Mouse (Mus musculus) lung, adult 2 months (tissue): ENCODE measurements around the gene Rhbdf2. TPM values are rescaled to one million over a fixed set of nuclear protein-coding genes. Genes with fewer than 3 reads are reported as not detected.
A peak's percentile ranks its signal among the peaks of the same experiment; 100 is the strongest.
"Not testable (repeated sequence)": the region's sequence is repeated elsewhere in the genome, so short reads cannot be mapped to it uniquely, and the experiment has no call there.

Experiments
- DNase-seq: peaks from one replicate; pipeline ENCODE4 v3.0.0; 2022
- H3K4me1 ChIP-seq: fragments of 200-500 bp; 2 replicates; pipeline ENCODE4 v1.6.1; 2011; ENCODE audit warnings: low read length; ENCODE audit not compliant: control insufficient read depth, insufficient read depth
- H3K4me3 ChIP-seq: fragments of 200-500 bp; replicated peaks from 2 replicates; pipeline ENCODE3; 2011; ENCODE audit warnings: low read depth, mild to moderate bottlenecking, control low read depth, low read length; ENCODE audit errors: extremely low read depth
- CTCF ChIP-seq: fragments of 200-500 bp; IDR thresholded peaks from 2 replicates; pipeline ENCODE4 v1.5.1; 2011; ENCODE audit warnings: mild to moderate bottlenecking, low read length, control low read depth; ENCODE audit not compliant: insufficient read depth
- POLR2A ChIP-seq: fragments of 200-500 bp; IDR thresholded peaks from 2 replicates; pipeline ENCODE4 v1.6.1; 2011; ENCODE audit warnings: low read depth, mild to moderate bottlenecking, control low read depth, low read length, borderline replicate concordance; ENCODE audit errors: extremely low read depth
- WGBS: fragments of 180-500 bp; shearing (Covaris S2); methylation state at CpG from one replicate; pipeline ENCODE4 v1.1.7; 2018; 5-methylcytosine and 5-hydroxymethylcytosine counted together
- polyA plus RNA-seq: library from polyadenylated mRNA; depleted of rRNA; stranded (reverse); fragments of >200 nt; gene quantifications from 2 replicates; pipeline ENCODE4 v1.2.3, GENCODE M21; 2012

The Rhbdf2 gene
- polyA plus RNA-seq, 1 experiment, result 82.2 TPM

GRCm38 (mm10) chr11:116669787-116670365 lies 43.1 kb upstream of the Rhbdf2 start:
- Histone ChIP-seq H3K4me1 (peaks cover 7% of the 10 kb centered on the region), H3K4me3 (no peak overlapping the region)
- 61% methylated on average over 13 of the region's 13 CpGs for WGBS
- TF ChIP-seq CTCF (no peak), POLR2A (no peak)
- no peak for DNase-seq

GRCm38 (mm10) chr11:116669316-116669715 lies 42.5 kb upstream of the Rhbdf2 start:
- no peak for DNase-seq
- Histone ChIP-seq H3K4me1 (peaks cover 7% of the 10 kb centered on the region), H3K4me3 (no peak overlapping the region)
- TF ChIP-seq CTCF, result no peak
- no peak for TF ChIP-seq POLR2A
- WGBS, result 49% methylated on average over 5 of the region's 5 CpGs

DNA sequence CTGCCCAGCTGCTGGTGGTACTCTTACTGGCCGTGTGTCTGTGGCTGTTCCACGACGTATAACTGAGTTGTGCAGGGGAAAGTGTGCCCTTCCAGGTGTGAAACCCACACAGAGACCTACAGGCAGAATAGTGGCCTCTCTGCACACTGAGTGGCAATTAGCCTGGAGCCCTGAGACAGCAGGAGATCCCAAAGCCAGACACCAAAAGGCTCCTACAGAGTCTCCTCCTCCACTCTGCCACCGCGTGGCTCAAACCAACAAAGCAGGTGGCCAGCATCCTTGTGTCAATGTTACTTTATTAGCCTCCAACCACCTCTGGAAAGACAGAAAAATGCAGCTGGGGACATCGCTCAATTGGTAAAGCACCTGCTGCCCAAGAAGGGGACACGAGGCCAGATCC lies 42.0 kb upstream of the Rhbdf2 start:
- no peak overlapping the region for H3K4me3 ChIP-seq
- TF ChIP-seq POLR2A, result no peak
- no peak for TF ChIP-seq CTCF
- no peak for DNase-seq
- 62% methylated on average over 7 of the region's 7 CpGs for WGBS
- peaks cover 7% of the 10 kb centered on the region for H3K4me1 ChIP-seq

- TF ChIP-seq POLR2A (no peak), CTCF (no peak)
- Histone ChIP-seq H3K4me3 (no peak overlapping the region), H3K4me1 (peaks cover 7% of the 10 kb centered on the region)
- no peak for DNase-seq
- 70% methylated on average over 10 of the region's 10 CpGs for WGBS
Observed at GRCm38 (mm10) chr11:116668381-116668825, 41.6 kb upstream of the Rhbdf2 start.

DNA sequence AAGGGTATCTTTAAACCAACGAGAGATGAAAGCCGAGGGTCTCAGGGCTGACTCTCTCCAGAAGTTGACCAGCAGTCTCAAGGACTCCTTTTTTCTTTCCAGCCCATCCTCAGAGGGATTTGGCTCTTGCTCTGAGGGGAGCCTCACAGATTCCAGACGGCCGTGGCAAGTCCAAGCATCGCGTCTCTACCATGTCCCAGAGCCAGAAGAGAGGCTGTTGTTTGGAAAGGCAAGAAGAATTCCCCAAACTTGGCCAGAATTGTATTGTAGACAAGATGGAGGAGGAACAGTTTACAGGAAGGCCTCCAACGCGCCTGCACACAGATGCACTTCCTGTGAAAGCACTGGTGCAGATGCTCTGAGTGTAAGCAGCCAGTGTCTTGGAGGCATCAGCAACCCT lies 41.1 kb upstream of the Rhbdf2 start:
- no peak for DNase-seq
- WGBS, result 64% methylated on average over 8 of the region's 8 CpGs
- Histone ChIP-seq H3K4me3 (no peak overlapping the region), H3K4me1 (peaks cover 7% of the 10 kb centered on the region)
- TF ChIP-seq CTCF, result no peak
- no peak for TF ChIP-seq POLR2A

- not testable (repeated sequence) for H3K4me1 ChIP-seq, H3K4me3 ChIP-seq, DNase-seq
- 51% methylated on average over 5 of the region's 5 CpGs for WGBS
Observed at GRCm38 (mm10) chr11:116667012-116667411, 40.2 kb upstream of the Rhbdf2 start.

- Histone ChIP-seq H3K4me1 (peaks cover 6% of the 10 kb centered on the region; the same call in 1 of the 2 replicates), H3K4me3 (no peak overlapping the region)
- 15% methylated on average over 9 of the region's 9 CpGs for WGBS
- DNase-seq, result peak; percentile 44
- TF ChIP-seq POLR2A (no peak), CTCF (no peak)
Observed at GRCm38 (mm10) chr11:116666566-116666965, 39.7 kb upstream of the Rhbdf2 start.

- WGBS, result 73% methylated on average over 10 of the region's 10 CpGs
- DNase-seq, result no peak
- H3K4me1 ChIP-seq, result peaks cover 9% of the 10 kb centered on the region; the same call in 1 of the 2 replicates
- TF ChIP-seq CTCF (no peak), POLR2A (no peak)
- no peak overlapping the region for H3K4me3 ChIP-seq
Observed at GRCm38 (mm10) chr11:116665289-116665688, 38.5 kb upstream of the Rhbdf2 start.

- peaks cover 15% of the 10 kb centered on the region; the same call in 1 of the 2 replicates for H3K4me1 ChIP-seq
- no peak overlapping the region for H3K4me3 ChIP-seq
- TF ChIP-seq CTCF (no peak), POLR2A (no peak)
- DNase-seq, result no peak
- 49% methylated on average over 8 of the region's 8 CpGs for WGBS
Observed at GRCm38 (mm10) chr11:116661948-116662377, 35.1 kb upstream of the Rhbdf2 start.

GRCm38 (mm10) chr11:116661291-116661947 lies 34.6 kb upstream of the Rhbdf2 start:
- WGBS, result 41% methylated on average over 13 of the region's 13 CpGs
- peaks cover 13% of the 10 kb centered on the region; the same call in 1 of the 2 replicates for H3K4me1 ChIP-seq
- DNase-seq, result no peak
- H3K4me3 ChIP-seq, result no peak overlapping the region
- TF ChIP-seq CTCF (no peak), POLR2A (no peak)
